In genomic region chr4:147905090-147905659, GRCm38 (mm10) we compare ENCODE assay signal across 8 mouse cellular contexts. TPM values are rescaled to one million over a fixed set of nuclear protein-coding genes. Genes with fewer than 3 reads are reported as not detected.
DNase-seq lines count a peak whose midpoint lies in the region; ATAC-seq lines count a peak whose summit lies in the region.

No protein-coding gene starts in this region.

- WGBS in lung, embryonic 16.5 days: under 1% methylated on average over 8 of the region's 8 CpGs
- 1% methylated on average over 8 of the region's 8 CpGs for WGBS in hindbrain, embryonic 15.5 days
- 1% methylated on average over 8 of the region's 8 CpGs for WGBS in midbrain, embryonic 14.5 days

- no peak overlapping the region for H3K27ac ChIP-seq in lung, embryonic 16.5 days (ENCODE audit: low read length)
- H3K27ac ChIP-seq in hindbrain, embryonic 15.5 days (replicated peaks): peak overlapping the region; percentile 92; the same call in 1 of the 2 replicates
- peak overlapping the region; percentile 52; the same call in 1 of the 2 replicates for H3K27ac ChIP-seq in midbrain, embryonic 14.5 days (replicated peaks; ENCODE audit: low read depth, low read length)

- no peaks in the 10 kb centered on the region for H3K9me3 ChIP-seq in lung, embryonic 16.5 days (ENCODE audit: control insufficient read depth, low read length)
- H3K9me3 ChIP-seq in hindbrain, embryonic 15.5 days: no peaks in the 10 kb centered on the region
- no peaks in the 10 kb centered on the region for H3K9me3 ChIP-seq in midbrain, embryonic 14.5 days (ENCODE audit: control insufficient read depth, low read length)

- peaks cover 2% of the 10 kb centered on the region; the same call in 1 of the 2 replicates for H3K36me3 ChIP-seq in lung, embryonic 16.5 days (ENCODE audit: control insufficient read depth, insufficient read depth, low read length)
- H3K36me3 ChIP-seq in hindbrain, embryonic 15.5 days: peaks cover 10% of the 10 kb centered on the region
- peaks cover 24% of the 10 kb centered on the region for H3K36me3 ChIP-seq in midbrain, embryonic 14.5 days (ENCODE audit: control insufficient read depth, insufficient read depth, low read length)

- H3K27me3 ChIP-seq in lung, embryonic 16.5 days (ENCODE audit: control insufficient read depth, insufficient read depth, low read depth, low read length): no peaks in the 10 kb centered on the region
- no peaks in the 10 kb centered on the region for H3K27me3 ChIP-seq in hindbrain, embryonic 15.5 days
- no peaks in the 10 kb centered on the region for H3K27me3 ChIP-seq in midbrain, embryonic 14.5 days (ENCODE audit: control insufficient read depth, insufficient read depth, low read length)

- peak overlapping the region; percentile 94; the same call in 1 of the 2 replicates for H3K9ac ChIP-seq in lung, embryonic 16.5 days (ENCODE audit: low read length)
- peak overlapping the region; percentile 83 for H3K9ac ChIP-seq in hindbrain, embryonic 15.5 days
- peak overlapping the region; percentile 88 for H3K9ac ChIP-seq in midbrain, embryonic 14.5 days (replicated peaks; ENCODE audit: low read length)

- peak overlapping the region; percentile 89 for H3K4me3 ChIP-seq in lung, embryonic 16.5 days (ENCODE audit: low read length)
- H3K4me3 ChIP-seq in hindbrain, embryonic 15.5 days: peak overlapping the region; percentile 89
- peak overlapping the region; percentile 91 for H3K4me3 ChIP-seq in midbrain, embryonic 14.5 days (replicated peaks; ENCODE audit: low read depth, low read length)

- peak overlapping the region; percentile 67 for H3K4me2 ChIP-seq in lung, embryonic 16.5 days (ENCODE audit: low read depth, low read length)
- peak overlapping the region; percentile 67 for H3K4me2 ChIP-seq in hindbrain, embryonic 15.5 days
- H3K4me2 ChIP-seq in midbrain, embryonic 14.5 days (ENCODE audit: low read length): peak overlapping the region; percentile 59

- no peak for ATAC-seq in cerebellum, adult (ENCODE audit: insufficient number of reproducible peaks, low FRiP score, low TSS enrichment)
- ATAC-seq in lung, embryonic 16.5 days (ENCODE audit: low read depth): no peak; the same call in 1 of the 2 replicates
- peak; percentile 39 for ATAC-seq in hindbrain, embryonic 15.5 days (ENCODE audit: low FRiP score, low read depth)
- peak; percentile 21 for ATAC-seq in midbrain, embryonic 14.5 days (ENCODE audit: low FRiP score, low TSS enrichment)

- DNase-seq in cerebellum, adult 11 months: peak; percentile 32
- DNase-seq in lung, postnatal 25 days (ENCODE audit: low spot score): no peak
- DNase-seq in midbrain, embryonic 14.5 days: no peak
- no peak for DNase-seq in left cerebral cortex, postnatal 4 days
- no peak for DNase-seq in ovary, postnatal 36 days (ENCODE audit: low spot score)

- intact Hi-C loops in left cerebral cortex, postnatal 4 days (cut with DNase I): no loop called here

- peaks cover 11% of the 10 kb centered on the region for H3K4me1 ChIP-seq in lung, embryonic 16.5 days (replicated peaks; ENCODE audit: control insufficient read depth, insufficient read depth, low read length)
- peaks cover 26% of the 10 kb centered on the region for H3K4me1 ChIP-seq in hindbrain, embryonic 15.5 days (replicated peaks)
- peaks cover 13% of the 10 kb centered on the region; the same call in 1 of the 2 replicates for H3K4me1 ChIP-seq in midbrain, embryonic 14.5 days (ENCODE audit: control insufficient read depth, insufficient read depth, low read length)

RNA-seq across cellular contexts. Expression of gene Mfn2, which starts 0.7 kb away (rescaled TPM):
- 34.6 and 36.6 TPM in 2 replicates for polyA plus RNA-seq in lung, embryonic 16.5 days (2015; fragmentation: Nextera tagmentation; extraction: Ambion mirVana)
- 93.6 and 104 TPM in 2 replicates for polyA plus RNA-seq in hindbrain, embryonic 15.5 days (2015; fragmentation: Nextera tagmentation; extraction: Ambion mirVana)
- polyA plus RNA-seq in midbrain, embryonic 14.5 days (2014; fragmentation: Nextera tagmentation; extraction: Ambion mirVana): 56.9 and 77.2 TPM in 2 replicates
- 100 to 1,000 TPM; 134 to 155 TPM for total RNA-seq in left cerebral cortex, postnatal 4 days (2021)

RNA-seq across cellular contexts. Expression of gene Plod1, which starts 31.4 kb away (rescaled TPM):
- polyA plus RNA-seq in lung, embryonic 16.5 days (2015; fragmentation: Nextera tagmentation; extraction: Ambion mirVana): 50.8 and 51.4 TPM in 2 replicates
- 25.9 and 26.3 TPM in 2 replicates for polyA plus RNA-seq in hindbrain, embryonic 15.5 days (2015; fragmentation: Nextera tagmentation; extraction: Ambion mirVana)
- 13.5 and 20.7 TPM in 2 replicates for polyA plus RNA-seq in midbrain, embryonic 14.5 days (2014; fragmentation: Nextera tagmentation; extraction: Ambion mirVana)
- total RNA-seq in left cerebral cortex, postnatal 4 days (2021): 10 to 100 TPM; 15.2 to 16.0 TPM

RNA-seq across cellular contexts. Expression of gene 2510039O18Rik, which starts 35.5 kb away (rescaled TPM):
- 9.2 and 11.7 TPM in 2 replicates for polyA plus RNA-seq in lung, embryonic 16.5 days (2015; fragmentation: Nextera tagmentation; extraction: Ambion mirVana)
- 13.3 and 14.0 TPM in 2 replicates for polyA plus RNA-seq in hindbrain, embryonic 15.5 days (2015; fragmentation: Nextera tagmentation; extraction: Ambion mirVana)
- polyA plus RNA-seq in midbrain, embryonic 14.5 days (2014; fragmentation: Nextera tagmentation; extraction: Ambion mirVana): 15.5 and 15.8 TPM in 2 replicates
- 10 to 100 TPM; 31.0 to 31.7 TPM for total RNA-seq in left cerebral cortex, postnatal 4 days (2021)

RNA-seq across cellular contexts. Expression of gene Fv1, which starts 36.4 kb away (rescaled TPM):
- 7.3 and 9.5 TPM in 2 replicates for polyA plus RNA-seq in lung, embryonic 16.5 days (2015; fragmentation: Nextera tagmentation; extraction: Ambion mirVana)
- 10.7 and 12.5 TPM in 2 replicates for polyA plus RNA-seq in hindbrain, embryonic 15.5 days (2015; fragmentation: Nextera tagmentation; extraction: Ambion mirVana)
- polyA plus RNA-seq in midbrain, embryonic 14.5 days (2014; fragmentation: Nextera tagmentation; extraction: Ambion mirVana): 4.9 and 8.7 TPM in 2 replicates
- 10 to 100 TPM; 10.4 to 11.3 TPM for total RNA-seq in left cerebral cortex, postnatal 4 days (2021)

RNA-seq across cellular contexts. Expression of gene Miip, which starts 36.6 kb away (rescaled TPM):
- polyA plus RNA-seq in lung, embryonic 16.5 days (2015; fragmentation: Nextera tagmentation; extraction: Ambion mirVana): 47.0 and 48.2 TPM in 2 replicates
- 38.1 and 39.8 TPM in 2 replicates for polyA plus RNA-seq in hindbrain, embryonic 15.5 days (2015; fragmentation: Nextera tagmentation; extraction: Ambion mirVana)
- polyA plus RNA-seq in midbrain, embryonic 14.5 days (2014; fragmentation: Nextera tagmentation; extraction: Ambion mirVana): 25.4 and 37.2 TPM in 2 replicates
- total RNA-seq in left cerebral cortex, postnatal 4 days (2021): 10 to 100 TPM; 25.1 to 26.3 TPM

Comparison
In these comparisons a context has a peak if more than half of its experiments do, and no peak if none do; other contexts are left out.
1. ATAC-seq: peak in hindbrain, embryonic 15.5 days (single experiment) and midbrain, embryonic 14.5 days (single experiment); none in cerebellum, adult (single experiment) and lung, embryonic 16.5 days (single experiment).
2. Peak in every context shown above with its lines, with median percentiles within 50 percentile points of each other: H3K4me2 ChIP-seq, H3K4me3 ChIP-seq and H3K9ac ChIP-seq.